Mouse (Mus musculus) urinary bladder, postnatal 25 days (tissue): ENCODE data around the gene Ppm1n.
"Not testable (repeated sequence)": the region's sequence is repeated elsewhere in the genome, so short reads cannot be mapped to it uniquely, and the experiment has no call there.

ENCODE experiments used
- DNase-seq: peaks from one replicate; pipeline ENCODE4 v3.0.0; 2022; ENCODE audit warnings: low spot score

Gene Ppm1n

GRCm38 (mm10) chr7:19282791-19283405 is 3.0 kb upstream of the Ppm1n start:
- peak; percentile 63 for DNase-seq

- peak; percentile 55 for DNase-seq
These were observed 2.5 kb upstream of the Ppm1n start, which contains the start of gene Rtn2 for GRCm38 (mm10) chr7:19282385-19282784. Gene Rtn2, plus strand, starts transcription at chr7:19282624.

GRCm38 (mm10) chr7:19281680-19282304 is 1.9 kb upstream of the Ppm1n start:
- not testable (repeated sequence) for DNase-seq

GRCm38 (mm10) chr7:19279052-19279451 is 812 bp downstream of the Ppm1n start:
- DNase-seq: no peak

- no peak for DNase-seq
These were observed 3.6 kb downstream of the Ppm1n start for GRCm38 (mm10) chr7:19276253-19276652.

- peak; percentile 75 for DNase-seq
These were observed 7.6 kb downstream of the Ppm1n start for GRCm38 (mm10) chr7:19272173-19272764.

- peak; percentile 80 for DNase-seq
These were observed 8.4 kb downstream of the Ppm1n start, which contains the start of gene Vasp for GRCm38 (mm10) chr7:19271238-19272172. Gene Vasp, minus strand, starts transcription at chr7:19271817.

- DNase-seq: no peak
These were observed 9.2 kb downstream of the Ppm1n start for GRCm38 (mm10) chr7:19270509-19271237.

GRCm38 (mm10) chr7:19269721-19270441 is 10.0 kb downstream of the Ppm1n start:
- peak; percentile 29 for DNase-seq

- no peak for DNase-seq
These were observed 10.7 kb downstream of the Ppm1n start for GRCm38 (mm10) chr7:19268993-19269681.

GRCm38 (mm10) chr7:19267051-19267450 is 12.8 kb downstream of the Ppm1n start:
- no peak for DNase-seq

- DNase-seq: no peak
These were observed 13.7 kb downstream of the Ppm1n start for GRCm38 (mm10) chr7:19265928-19266822.

GRCm38 (mm10) chr7:19265147-19265546 is 14.7 kb downstream of the Ppm1n start:
- no peak for DNase-seq

GRCm38 (mm10) chr7:19258336-19258735 is 21.5 kb downstream of the Ppm1n start:
- DNase-seq: no peak

GRCm38 (mm10) chr7:19257390-19258022 is 22.4 kb downstream of the Ppm1n start:
- peak; percentile 47 for DNase-seq

GRCm38 (mm10) chr7:19256567-19256966 is 23.3 kb downstream of the Ppm1n start:
- DNase-seq: no peak

GRCm38 (mm10) chr7:19255395-19255794 is 24.5 kb downstream of the Ppm1n start:
- no peak for DNase-seq

GRCm38 (mm10) chr7:19253437-19253836 is 26.4 kb downstream of the Ppm1n start:
- DNase-seq: no peak

GRCm38 (mm10) chr7:19252078-19252477 is 27.8 kb downstream of the Ppm1n start:
- no peak for DNase-seq
